Comparison of ENCODE assay signal across 14 mouse cellular contexts in the genomic region with DNA sequence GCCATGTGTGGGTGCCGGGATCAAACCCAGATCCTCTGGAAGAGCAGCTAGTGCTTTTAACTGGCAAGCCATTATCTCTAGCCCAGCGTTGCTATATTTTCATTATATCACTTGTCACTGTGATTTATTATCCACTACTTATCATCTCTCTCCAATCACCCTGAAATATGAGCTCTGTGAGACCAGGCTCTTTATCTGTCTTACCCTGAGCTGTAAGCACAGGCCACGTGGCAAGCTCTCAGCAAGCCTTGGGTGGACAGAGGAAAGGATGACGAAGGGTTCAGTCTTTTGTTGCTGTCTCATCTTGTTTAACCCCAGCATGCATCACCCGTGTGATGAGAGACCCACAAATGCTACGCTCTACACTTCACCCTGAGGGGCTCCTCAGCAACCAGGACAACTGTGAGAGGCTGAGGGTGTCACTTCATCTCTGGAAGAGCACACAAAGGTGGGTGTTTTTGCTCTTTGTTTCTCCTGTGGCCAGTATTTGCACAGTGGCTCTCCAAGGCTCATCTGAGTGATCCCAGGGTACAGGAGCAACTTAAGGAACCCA.
DNase-seq lines count a peak whose midpoint lies in the region; ATAC-seq and TF ChIP-seq lines count a peak whose summit lies in the region.
"Had no signal": no experiment of that assay in that cellular context is flagged by ENCODE, and none has a peak within 500 bp of the region (broad histone marks: within the 10 kb centered on the region; RNA-seq: fewer than 3 reads in every experiment).

No protein-coding gene starts in this region.

- H3K27ac ChIP-seq in liver, embryonic 11.5 days (ENCODE audit: low read depth, low read length) = no peak overlapping the region; the same call in 1 of the 2 replicates
- H3K27ac ChIP-seq in liver, postnatal 0 days (ENCODE audit: low read depth) = no peak overlapping the region
- no peak overlapping the region for H3K27ac ChIP-seq in midbrain, postnatal 0 days (ENCODE audit: low read depth, low read length)
- H3K27ac ChIP-seq: embryonic facial prominence, embryonic 13.5 days; liver, embryonic 13.5 days; macrophage; stomach, embryonic 15.5 days had no signal

- TF ChIP-seq CTCF in liver, postnatal 0 days (IDR thresholded peaks at IDR 0.05; ENCODE audit: low read depth) = no peak
- no peak for TF ChIP-seq CTCF in midbrain, postnatal 0 days (IDR thresholded peaks at IDR 0.05)

- no peaks in the 10 kb centered on the region for H3K9me3 ChIP-seq in liver, embryonic 11.5 days (ENCODE audit: control insufficient read depth, low read length)
- H3K9me3 ChIP-seq in liver, postnatal 0 days (ENCODE audit: low read length) = no peaks in the 10 kb centered on the region
- H3K9me3 ChIP-seq in midbrain, postnatal 0 days (ENCODE audit: low read length) = no peaks in the 10 kb centered on the region
- H3K9me3 ChIP-seq: embryonic facial prominence, embryonic 13.5 days; liver, embryonic 13.5 days; stomach, embryonic 15.5 days had no signal

- H3K27me3 ChIP-seq in liver, embryonic 11.5 days (replicated peaks; ENCODE audit: control insufficient read depth, insufficient read depth, low read length) = no peaks in the 10 kb centered on the region
- no peaks in the 10 kb centered on the region for H3K27me3 ChIP-seq in liver, postnatal 0 days (ENCODE audit: insufficient read depth, low read length)
- H3K27me3 ChIP-seq in midbrain, postnatal 0 days (ENCODE audit: insufficient read depth, low read length) = no peaks in the 10 kb centered on the region
- H3K27me3 ChIP-seq: embryonic facial prominence, embryonic 13.5 days; liver, embryonic 13.5 days; stomach, embryonic 15.5 days had no signal

- TF ChIP-seq EP300 in liver, postnatal 0 days (IDR thresholded peaks at IDR 0.05; ENCODE audit: low read depth) = no peak

- no peak overlapping the region for H3K9ac ChIP-seq in liver, embryonic 11.5 days (ENCODE audit: low read depth, low read length)
- H3K9ac ChIP-seq in liver, postnatal 0 days (replicated peaks) = no peak overlapping the region
- no peak overlapping the region for H3K9ac ChIP-seq in midbrain, postnatal 0 days (replicated peaks; ENCODE audit: low read length, poor library complexity, severe bottlenecking)
- H3K9ac ChIP-seq: embryonic facial prominence, embryonic 13.5 days; liver, embryonic 13.5 days; stomach, embryonic 15.5 days had no signal

- no peaks in the 10 kb centered on the region for H3K36me3 ChIP-seq in liver, embryonic 11.5 days (ENCODE audit: control insufficient read depth, insufficient read depth, low read length)
- H3K36me3 ChIP-seq in liver, postnatal 0 days (replicated peaks; ENCODE audit: insufficient read depth, low read length) = no peaks in the 10 kb centered on the region
- no peaks in the 10 kb centered on the region for H3K36me3 ChIP-seq in midbrain, postnatal 0 days (ENCODE audit: insufficient read depth, low read length)
- H3K36me3 ChIP-seq: embryonic facial prominence, embryonic 13.5 days; liver, embryonic 13.5 days; stomach, embryonic 15.5 days had no signal

- 0 out of 2 replicates have a peak, but pooled peaks have one; percentile 51 for ATAC-seq in liver, embryonic 11.5 days (replicated peaks; ENCODE audit: low FRiP score)
- ATAC-seq in liver, postnatal 0 days = no peak
- ATAC-seq in hematopoietic stem cell, adult 5-6 weeks (replicated peaks in 1 of 2; ENCODE audit: insufficient read depth in 1 of 2, low FRiP score in 2 of 2, low TSS enrichment in 1 of 2, low read depth in 1 of 2, poor library complexity in 2 of 2, severe bottlenecking in 2 of 2) = peak; percentile 16 to 25; a peak in 1 of 4 replicates
- no peak for ATAC-seq in midbrain, postnatal 0 days (ENCODE audit: low FRiP score)
- ATAC-seq in erythroblast, adult 5-6 weeks (replicated peaks; ENCODE audit: low FRiP score, poor library complexity, severe bottlenecking) = no peak

- DNase-seq in embryo, embryonic 10 days (ENCODE audit: low spot score) = peak; percentile 21
- DNase-seq in embryo, embryonic 11 days = no peak
- no peak for DNase-seq in liver, embryonic 11.5 days (ENCODE audit: low spot score)
- DNase-seq in liver, postnatal 0 days = no peak
- DNase-seq in midbrain, postnatal 0 days (ENCODE audit: low spot score) = peak; percentile 19
- no peak for DNase-seq in frontal cortex, adult 2 months (ENCODE audit: extremely low spot score in 1 of 2, low spot score in 1 of 2)
- DNase-seq: kidney, adult 18-20 months; liver, embryonic 13.5 days; right cerebral cortex, postnatal 14 days had no signal

- peaks cover 6% of the 10 kb centered on the region; the same call in 1 of the 2 replicates for H3K4me1 ChIP-seq in liver, embryonic 11.5 days (replicated peaks; ENCODE audit: control insufficient read depth, insufficient read depth, low read length)
- H3K4me1 ChIP-seq in liver, postnatal 0 days (ENCODE audit: insufficient read depth) = peaks cover 7% of the 10 kb centered on the region
- H3K4me1 ChIP-seq in midbrain, postnatal 0 days (ENCODE audit: insufficient read depth, low read length) = peaks cover 3% of the 10 kb centered on the region; the same call in 1 of the 2 replicates

- 28% methylated on average over 6 of the region's 6 CpGs for WGBS in liver, embryonic 11.5 days
- 35% methylated on average over 6 of the region's 6 CpGs for WGBS in liver, postnatal 0 days (ENCODE audit: insufficient replicate concordance)
- WGBS in midbrain, postnatal 0 days = 55% methylated on average over 6 of the region's 6 CpGs

- no peak overlapping the region for H3K4me3 ChIP-seq in liver, embryonic 11.5 days (ENCODE audit: low read depth, low read length)
- no peak overlapping the region for H3K4me3 ChIP-seq in liver, postnatal 0 days (ENCODE audit: low read depth, low read length)
- no peak overlapping the region for H3K4me3 ChIP-seq in midbrain, postnatal 0 days (ENCODE audit: low read depth, low read length)
- H3K4me3 ChIP-seq: embryonic facial prominence, embryonic 13.5 days; liver, embryonic 13.5 days; stomach, embryonic 15.5 days had no signal

- peak overlapping the region; percentile 33 for H3K4me2 ChIP-seq in liver, embryonic 11.5 days
- H3K4me2 ChIP-seq in liver, postnatal 0 days (ENCODE audit: low read depth, low read length) = no peak overlapping the region
- no peak overlapping the region for H3K4me2 ChIP-seq in midbrain, postnatal 0 days (ENCODE audit: low read depth, low read length, poor library complexity, severe bottlenecking)
- H3K4me2 ChIP-seq: embryonic facial prominence, embryonic 13.5 days; liver, embryonic 13.5 days; stomach, embryonic 15.5 days had no signal

Comparison
In these comparisons a context has a peak if more than half of its experiments do, and no peak if none do; other contexts are left out.
1. DNase-seq: peak in embryo, embryonic 10 days (single experiment) and midbrain, postnatal 0 days (single experiment); none in embryo, embryonic 11 days (single experiment), liver, embryonic 11.5 days (single experiment), liver, postnatal 0 days (single experiment) and frontal cortex, adult 2 months (0 of 2).
2. ATAC-seq: peak in liver, embryonic 11.5 days (single experiment) and hematopoietic stem cell, adult 5-6 weeks (2 of 2); none in liver, postnatal 0 days (single experiment), midbrain, postnatal 0 days (single experiment) and erythroblast, adult 5-6 weeks (single experiment).